Mouse (Mus musculus) limb, embryonic 14.5 days (tissue): ENCODE results near the gene 3110082I17Rik. TPM values are rescaled to one million over a fixed set of nuclear protein-coding genes. Genes with fewer than 3 reads are reported as not detected.
A peak's percentile ranks its signal among the peaks of the same experiment; 100 is the strongest.

Source experiments
- ATAC-seq: fragments of 200-750 bp; cut with Nextera tagmentation; 2 replicates; pipeline ENCODE4 v1.8.0; 2017; ENCODE audit warnings: low read depth, moderate number of reproducible peaks, moderate TSS enrichment; ENCODE audit not compliant: low FRiP score
- DNase-seq: peaks from one replicate; pipeline ENCODE4 v3.0.0-alpha.2; 2015; ENCODE audit warnings: low spot score
- H3K27ac ChIP-seq: fragments of 300-500 bp; sonication (generic); replicated peaks from 2 replicates; pipeline ENCODE4 v1.5.1; 2014; ENCODE audit warnings: low read depth, mild to moderate bottlenecking, low read length, moderate library complexity, mixed read lengths
- H3K27me3 ChIP-seq: fragments of 300-500 bp; sonication (generic); 2 replicates; pipeline ENCODE4 v1.6.1; 2014; ENCODE audit warnings: low read length, mixed read lengths; ENCODE audit not compliant: control insufficient read depth, insufficient read depth
- H3K36me3 ChIP-seq: fragments of 300-500 bp; sonication (generic); 2 replicates; pipeline ENCODE4 v1.6.1; 2014; ENCODE audit warnings: mild to moderate bottlenecking, low read length, moderate library complexity, mixed read lengths; ENCODE audit not compliant: control insufficient read depth, insufficient read depth
- H3K4me1 ChIP-seq: fragments of 300-500 bp; sonication (generic); 2 replicates; pipeline ENCODE4 v1.6.1; 2014; ENCODE audit warnings: antibody characterized with exemption, low read length, mixed read lengths; ENCODE audit not compliant: control insufficient read depth, insufficient read depth
- H3K4me2 ChIP-seq: fragments of 300-500 bp; sonication (generic); replicated peaks from 2 replicates; pipeline ENCODE4 v1.6.1; 2014; ENCODE audit warnings: low read depth, mild to moderate bottlenecking, low read length, moderate library complexity; ENCODE audit not compliant: severe bottlenecking
- H3K4me3 ChIP-seq: fragments of 300-500 bp; sonication (generic); replicated peaks from 2 replicates; pipeline ENCODE4 v1.5.1; 2014; ENCODE audit warnings: low read length
- H3K9ac ChIP-seq: fragments of 300-500 bp; sonication (generic); 2 replicates; pipeline ENCODE4 v1.6.1; 2014; ENCODE audit warnings: mild to moderate bottlenecking, low read depth, low read length, moderate library complexity; ENCODE audit not compliant: severe bottlenecking
- H3K9me3 ChIP-seq: fragments of 300-500 bp; sonication (generic); 2 replicates; pipeline ENCODE4 v1.6.1; 2016; ENCODE audit warnings: low read length; ENCODE audit not compliant: control insufficient read depth
- POLR2A ChIP-seq: fragments of 200-500 bp; IDR thresholded peaks from 2 replicates; pipeline ENCODE4 v1.8.0; 2012; ENCODE audit warnings: inconsistent platforms, mild to moderate bottlenecking, moderate library complexity, borderline replicate concordance; ENCODE audit not compliant: insufficient read depth, insufficient read length; ENCODE audit errors: extremely low read depth
- WGBS: fragments of 180-500 bp; shearing (Covaris S2); extraction: QIAGEN DNeasy Blood & Tissue Kit; methylation state at CpG from one replicate; pipeline ENCODE4 v1.1.7; 2014; 5-methylcytosine and 5-hydroxymethylcytosine counted together
- microRNA counts: library from miRNA; unstranded; fragments of <30 nt; microRNA quantifications from one replicate; lab custom pipeline; 2016
- microRNA-seq: library from miRNA; unstranded; fragments of <30 nt; microRNA quantifications from one replicate; pipeline ENCODE4, GENCODE M21; 2016
- polyA plus RNA-seq, 2 experiments: library from polyadenylated mRNA; depleted of rRNA in 1 of 2; stranded (reverse) in 1 of 2; unstranded in 1 of 2; fragments of >200 nt; fragmentation: Nextera tagmentation in 1 of 2; extraction: Ambion mirVana in 1 of 2; gene quantifications; 2 replicates each; pipeline versions ENCODE4 v1.2.1 to v1.2.3; 2012 to 2014

The 3110082I17Rik gene
- polyA plus RNA-seq, 2 experiments: 23.2 to 27.9 TPM

- Histone ChIP-seq H3K27ac (no peak overlapping the region), H3K4me1 (no peaks in the 10 kb centered on the region), H3K4me3 (no peak overlapping the region), H3K9ac (no peak overlapping the region), H3K9me3 (no peaks in the 10 kb centered on the region), H3K36me3 (no peaks in the 10 kb centered on the region), H3K4me2 (no peak overlapping the region), H3K27me3 (no peaks in the 10 kb centered on the region)
- no peak for ATAC-seq
- WGBS: 95% methylated on average over 9 of the region's 9 CpGs
- TF ChIP-seq POLR2A: no peak
- DNase-seq: no peak
These were observed 148.5 kb downstream of the 3110082I17Rik start for GRCm38 (mm10) chr5:139311822-139312221.

GRCm38 (mm10) chr5:139310477-139310876, 149.8 kb downstream of the 3110082I17Rik start:
- Histone ChIP-seq H3K9me3 (no peaks in the 10 kb centered on the region), H3K4me3 (no peak overlapping the region), H3K4me1 (no peaks in the 10 kb centered on the region), H3K27ac (no peak overlapping the region), H3K27me3 (no peaks in the 10 kb centered on the region), H3K9ac (no peak overlapping the region), H3K4me2 (no peak overlapping the region), H3K36me3 (no peaks in the 10 kb centered on the region)
- DNase-seq (no peak), ATAC-seq (no peak)
- 88% methylated on average over 4 of the region's 4 CpGs for WGBS
- no peak for TF ChIP-seq POLR2A

GRCm38 (mm10) chr5:139309946-139310345, 150.4 kb downstream of the 3110082I17Rik start:
- no peaks in the 10 kb centered on the region for H3K9me3 ChIP-seq
- WGBS: 76% methylated on average over 3 of the region's 3 CpGs
- H3K4me3 ChIP-seq: no peak overlapping the region
- no peak overlapping the region for H3K4me2 ChIP-seq
- no peak overlapping the region for H3K27ac ChIP-seq
- no peaks in the 10 kb centered on the region for H3K27me3 ChIP-seq
- TF ChIP-seq POLR2A: no peak
- no peak overlapping the region for H3K9ac ChIP-seq
- ATAC-seq (no peak), DNase-seq (no peak)
- no peaks in the 10 kb centered on the region for H3K4me1 ChIP-seq
- no peaks in the 10 kb centered on the region for H3K36me3 ChIP-seq

MicroRNAs within 50 kb of the gene (microRNA counts, 519-probe panel; counts per million panel counts)
- microRNA mmu-miR-339-3p (lab: Ali Mortazavi, UCI) (not detected), microRNA mmu-miR-339-5p (lab: Ali Mortazavi, UCI) (not detected)

Small RNA genes lying within 50 kb of the gene (microRNA-seq; reads per million reads assigned to microRNA genes)
- 360 reads per million, percentile 60 among the genes with 10 or more reads in this experiment for gene Mir339

Other genes starting within 250 kb of the 3110082I17Rik start
- gene Get4, start 208.2 kb downstream of the 3110082I17Rik start, polyA plus RNA-seq (2012; rRNA removed): 136 and 149 TPM in 2 replicates
- 152 and 154 TPM in 2 replicates for gene Get4, start 208.2 kb downstream of the 3110082I17Rik start, polyA plus RNA-seq (2014; fragmentation: Nextera tagmentation; extraction: Ambion mirVana)
- gene Adap1, start 134.9 kb downstream of the 3110082I17Rik start, polyA plus RNA-seq (2012; rRNA removed): 2.5 and 2.9 TPM in 2 replicates
- gene Adap1, start 134.9 kb downstream of the 3110082I17Rik start, polyA plus RNA-seq (2014; fragmentation: Nextera tagmentation; extraction: Ambion mirVana): 1.7 and 2.7 TPM in 2 replicates
- gene Cox19, start 109.1 kb downstream of the 3110082I17Rik start, polyA plus RNA-seq (2012; rRNA removed): 77.8 and 90.6 TPM in 2 replicates
- 108 and 111 TPM in 2 replicates for gene Cox19, start 109.1 kb downstream of the 3110082I17Rik start, polyA plus RNA-seq (2014; fragmentation: Nextera tagmentation; extraction: Ambion mirVana)
- 29.3 and 36.2 TPM in 2 replicates for gene Cyp2w1, start 107.9 kb downstream of the 3110082I17Rik start, polyA plus RNA-seq (2012; rRNA removed)
- gene Cyp2w1, start 107.9 kb downstream of the 3110082I17Rik start, polyA plus RNA-seq (2014; fragmentation: Nextera tagmentation; extraction: Ambion mirVana): 19.6 and 20.7 TPM in 2 replicates
- gene Gpr146, start 82.8 kb downstream of the 3110082I17Rik start, polyA plus RNA-seq (2012; rRNA removed): 1.9 and 2.4 TPM in 2 replicates
- gene Gpr146, start 82.8 kb downstream of the 3110082I17Rik start, polyA plus RNA-seq (2014; fragmentation: Nextera tagmentation; extraction: Ambion mirVana): 2.3 and 2.5 TPM in 2 replicates
- gene C130050O18Rik, start 55.2 kb downstream of the 3110082I17Rik start, polyA plus RNA-seq (2012; rRNA removed): 9.1 and 10.6 TPM in 2 replicates
- gene C130050O18Rik, start 55.2 kb downstream of the 3110082I17Rik start, polyA plus RNA-seq (2014; fragmentation: Nextera tagmentation; extraction: Ambion mirVana): 6.4 and 7.5 TPM in 2 replicates
- gene Gper1, start 37.4 kb downstream of the 3110082I17Rik start, polyA plus RNA-seq (2012; rRNA removed): 4.7 and 5.7 TPM in 2 replicates
- 6.4 and 6.7 TPM in 2 replicates for gene Gper1, start 37.4 kb downstream of the 3110082I17Rik start, polyA plus RNA-seq (2014; fragmentation: Nextera tagmentation; extraction: Ambion mirVana)
- gene Zfand2a, start 24.0 kb upstream of the 3110082I17Rik start, polyA plus RNA-seq (2012; rRNA removed): 16.4 and 17.3 TPM in 2 replicates
- gene Zfand2a, start 24.0 kb upstream of the 3110082I17Rik start, polyA plus RNA-seq (2014; fragmentation: Nextera tagmentation; extraction: Ambion mirVana): 6.2 and 6.8 TPM in 2 replicates
- 0.20 TPM in 2 replicates for gene Uncx, start 83.0 kb upstream of the 3110082I17Rik start, polyA plus RNA-seq (2012; rRNA removed)
- gene Uncx, start 83.0 kb upstream of the 3110082I17Rik start, polyA plus RNA-seq (2014; fragmentation: Nextera tagmentation; extraction: Ambion mirVana): 0.07 and 0.12 TPM in 2 replicates